Comparison of ENCODE assay signal across 8 mouse cellular contexts in the genomic region with DNA sequence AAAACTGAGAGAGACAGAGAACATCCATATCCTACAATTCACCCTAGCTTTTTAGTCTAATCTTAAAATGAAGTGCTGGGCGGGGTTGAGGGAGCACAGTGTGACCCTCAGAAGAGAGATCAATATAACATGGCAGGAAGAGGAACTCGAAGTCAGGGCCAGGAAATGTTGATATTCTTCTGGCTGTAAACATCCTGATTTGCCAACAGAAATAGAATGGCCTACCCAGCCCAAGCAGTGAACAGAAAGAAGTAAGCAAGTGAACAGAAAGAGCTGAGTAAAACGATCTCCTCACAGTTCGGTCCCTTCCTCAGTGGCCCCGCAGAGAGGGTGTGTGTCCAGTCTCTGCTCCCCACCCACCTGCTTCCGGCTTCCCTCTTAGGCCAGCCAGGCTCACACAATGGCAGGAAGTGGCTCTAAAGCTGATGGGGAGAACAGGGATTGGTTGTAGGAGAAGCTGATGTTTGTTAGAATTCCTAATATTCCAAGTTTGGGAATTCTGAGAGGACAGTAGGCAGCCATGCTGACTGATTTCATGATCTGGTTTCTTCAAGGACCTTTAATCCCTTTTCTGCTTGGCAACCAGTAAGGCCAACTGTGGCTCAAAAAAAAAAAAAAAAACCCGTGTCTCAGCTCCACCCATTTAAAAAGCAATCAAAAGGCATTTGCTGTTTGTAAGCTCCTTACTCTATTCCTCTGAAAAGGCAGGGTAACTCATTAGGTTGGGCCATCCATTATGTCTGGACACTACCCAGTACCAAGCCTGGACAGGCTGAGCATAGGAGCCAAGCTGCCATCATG.
A peak's percentile ranks its signal among the peaks of the same experiment; 100 is the strongest.
DNase-seq lines count a peak whose midpoint lies in the region; ATAC-seq lines count a peak whose summit lies in the region.

No protein-coding gene starts in this region.

- peaks cover 56% of the 10 kb centered on the region for H3K4me1 ChIP-seq in lung, embryonic 15.5 days
- H3K4me1 ChIP-seq in stomach, embryonic 15.5 days = peaks cover 12% of the 10 kb centered on the region; the same call in 1 of the 2 replicates

- DNase-seq in right cerebral cortex, postnatal 10 days (ENCODE audit: low spot score in 2 of 2) = peak; percentile 34 to 39
- no peak for DNase-seq in right cerebral cortex, postnatal 4 days
- DNase-seq in heart, adult 11 months = peak; percentile 99
- DNase-seq in kidney, adult 11 months = peak; percentile 60
- DNase-seq in Muller cell, postnatal 12 days (ENCODE audit: inconsistent ontology term) = no peak

- peaks cover 10% of the 10 kb centered on the region; the same call in 1 of the 2 replicates for H3K36me3 ChIP-seq in lung, embryonic 15.5 days
- peaks cover 11% of the 10 kb centered on the region for H3K36me3 ChIP-seq in stomach, embryonic 15.5 days

- H3K27ac ChIP-seq in lung, embryonic 15.5 days = peak overlapping the region; percentile 86
- H3K27ac ChIP-seq in stomach, embryonic 15.5 days = peak overlapping the region; percentile 74

- no peak overlapping the region for H3K4me2 ChIP-seq in lung, embryonic 15.5 days
- H3K4me2 ChIP-seq in stomach, embryonic 15.5 days = no peak overlapping the region

- H3K4me3 ChIP-seq in lung, embryonic 15.5 days = no peak overlapping the region
- no peak overlapping the region for H3K4me3 ChIP-seq in stomach, embryonic 15.5 days (replicated peaks)

- no peak overlapping the region for H3K9ac ChIP-seq in lung, embryonic 15.5 days
- no peak overlapping the region for H3K9ac ChIP-seq in stomach, embryonic 15.5 days

- no peaks in the 10 kb centered on the region for H3K9me3 ChIP-seq in lung, embryonic 15.5 days
- no peaks in the 10 kb centered on the region for H3K9me3 ChIP-seq in stomach, embryonic 15.5 days

- no peaks in the 10 kb centered on the region for H3K27me3 ChIP-seq in lung, embryonic 15.5 days
- H3K27me3 ChIP-seq in stomach, embryonic 15.5 days (replicated peaks) = no peaks in the 10 kb centered on the region

- WGBS in lung, embryonic 15.5 days = 55% methylated on average over 7 of the region's 7 CpGs
- WGBS in stomach, embryonic 15.5 days = 53% methylated on average over 7 of the region's 7 CpGs

- ATAC-seq in lung, embryonic 15.5 days (ENCODE audit: borderline replicate concordance, extremely low read depth, low FRiP score, low TSS enrichment) = peak; percentile 60; the same call in 1 of the 2 replicates
- ATAC-seq in stomach, embryonic 15.5 days (ENCODE audit: insufficient read depth, low FRiP score, low read depth) = no peak
- no peak for ATAC-seq in cerebellum, adult (ENCODE audit: insufficient number of reproducible peaks, low FRiP score, low TSS enrichment)

Comparison
In these comparisons a context has a peak if more than half of its experiments do, and no peak if none do; other contexts are left out.
1. DNase-seq: peak in right cerebral cortex, postnatal 10 days (2 of 2), heart, adult 11 months (single experiment) and kidney, adult 11 months (single experiment); none in right cerebral cortex, postnatal 4 days (single experiment) and Muller cell, postnatal 12 days (single experiment).